Mouse (Mus musculus) kidney, postnatal 10 days (tissue): ENCODE measurements at regions not wholly inside any gene's neighbourhood (a gene's known extent, or its start where the extent isn't known, plus 50 kb on each side); places are given as distances from the start of the nearest gene placed in this dataset.

Experiments
- DNase-seq: peaks from one replicate; pipeline ENCODE4 v3.0.0; 2021; ENCODE audit warnings: mixed read lengths

- no peak for DNase-seq
Measured at GRCm38 (mm10) chr3:43339101-43339500, 1596.7 kb downstream of the D3Ertd751e start.

- DNase-seq: peak; percentile 9
Measured at GRCm38 (mm10) chr3:43342928-43343327, 1600.5 kb downstream of the D3Ertd751e start.

- DNase-seq: no peak
Measured at GRCm38 (mm10) chr3:43352829-43353228, 1610.4 kb downstream of the D3Ertd751e start.

- no peak for DNase-seq
Measured at GRCm38 (mm10) chr3:43358511-43358910, 1616.1 kb downstream of the D3Ertd751e start.

- DNase-seq: no peak
Measured at GRCm38 (mm10) chr3:43399893-43400292, 1657.5 kb downstream of the D3Ertd751e start.

GRCm38 (mm10) chr3:43424886-43425285 is 1682.5 kb downstream of the D3Ertd751e start:
- DNase-seq: no peak

GRCm38 (mm10) chr3:43426672-43427071 is 1684.3 kb downstream of the D3Ertd751e start:
- DNase-seq: no peak

- DNase-seq: no peak
Measured at GRCm38 (mm10) chr3:43461541-43462109, 1719.2 kb downstream of the D3Ertd751e start.
